Mouse (Mus musculus) skeletal muscle tissue, adult 2 months (tissue): ENCODE data around the gene Calb2.
A peak's percentile ranks its signal among the peaks of the same experiment; 100 is the strongest.

Experiments
- DNase-seq: peaks from one replicate; pipeline ENCODE4 v3.0.0-alpha.2; 2012; ENCODE audit warnings: low read depth, low spot score

Calb2 gene

GRCm38 (mm10) chr8:110168046-110168445, at the start of gene Calb2:
Gene Calb2 (minus strand): TSS chr8:110168210.
- DNase-seq: peak; percentile 2

- DNase-seq: peak; percentile 99
Measured at GRCm38 (mm10) chr8:110217681-110218131, 49.7 kb upstream of the Calb2 start.

- peak; percentile 1 for DNase-seq
Measured at GRCm38 (mm10) chr8:110217198-110217597, 49.2 kb upstream of the Calb2 start.

- DNase-seq: no peak
Measured at GRCm38 (mm10) chr8:110216253-110216652, 48.2 kb upstream of the Calb2 start.

GRCm38 (mm10) chr8:110215365-110215764, 47.4 kb upstream of the Calb2 start, which contains the start of gene Cmtr2:
Gene Cmtr2 (plus strand): TSS chr8:110215665.
- no peak for DNase-seq

- no peak for DNase-seq
Measured at GRCm38 (mm10) chr8:110201806-110202205, 33.8 kb upstream of the Calb2 start.

DNA sequence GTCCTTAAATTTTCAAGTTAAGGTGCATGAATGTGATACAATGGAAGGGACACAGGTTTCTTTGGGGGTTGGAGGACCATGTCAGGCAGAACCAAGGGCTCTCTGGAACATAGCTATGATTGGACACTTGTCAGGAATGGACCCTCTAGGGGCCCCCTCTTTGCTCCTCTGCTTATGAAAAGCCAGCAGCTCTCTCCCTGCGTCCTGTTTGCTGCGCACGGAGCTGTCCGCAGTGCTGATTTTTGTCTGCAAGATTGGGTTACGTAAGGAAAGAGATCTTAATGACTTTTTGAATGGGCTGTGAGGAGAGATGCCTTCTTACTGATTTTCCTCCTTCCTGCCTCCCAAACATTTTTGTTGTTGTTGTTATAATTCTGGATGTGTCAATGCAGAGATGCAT, 28.7 kb upstream of the Calb2 start:
- no peak for DNase-seq

GRCm38 (mm10) chr8:110188961-110189750, 21.1 kb upstream of the Calb2 start:
- DNase-seq: no peak

- no peak for DNase-seq
Measured at GRCm38 (mm10) chr8:110185538-110185937, 17.5 kb upstream of the Calb2 start.

- no peak for DNase-seq
Measured at GRCm38 (mm10) chr8:110183748-110184147, 15.7 kb upstream of the Calb2 start.

GRCm38 (mm10) chr8:110182735-110183367, 14.8 kb upstream of the Calb2 start:
- no peak for DNase-seq

GRCm38 (mm10) chr8:110177359-110178155, 9.5 kb upstream of the Calb2 start:
- peak; percentile 17 for DNase-seq

- DNase-seq: no peak
Measured at GRCm38 (mm10) chr8:110174826-110175225, 6.8 kb upstream of the Calb2 start.

DNA sequence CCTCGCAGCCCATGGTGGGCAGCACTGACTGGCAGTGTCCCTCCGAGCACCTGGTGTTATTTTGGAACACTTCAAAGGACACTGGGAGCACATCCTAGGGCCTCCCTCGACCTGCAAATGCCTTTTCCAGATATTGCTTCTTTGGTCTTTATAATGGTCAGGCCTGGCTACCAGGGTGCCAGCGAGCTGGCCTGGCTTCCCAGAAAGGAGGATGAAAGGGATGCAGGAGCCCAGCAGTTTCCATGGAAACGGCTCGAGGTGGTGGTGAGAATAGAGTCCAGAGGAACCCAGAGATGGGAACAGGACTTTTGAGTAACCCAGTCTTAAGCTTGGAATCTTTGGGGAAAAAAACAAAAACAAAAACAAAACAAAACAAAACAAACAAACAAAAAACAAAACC, 4.2 kb upstream of the Calb2 start:
- DNase-seq: no peak

DNA sequence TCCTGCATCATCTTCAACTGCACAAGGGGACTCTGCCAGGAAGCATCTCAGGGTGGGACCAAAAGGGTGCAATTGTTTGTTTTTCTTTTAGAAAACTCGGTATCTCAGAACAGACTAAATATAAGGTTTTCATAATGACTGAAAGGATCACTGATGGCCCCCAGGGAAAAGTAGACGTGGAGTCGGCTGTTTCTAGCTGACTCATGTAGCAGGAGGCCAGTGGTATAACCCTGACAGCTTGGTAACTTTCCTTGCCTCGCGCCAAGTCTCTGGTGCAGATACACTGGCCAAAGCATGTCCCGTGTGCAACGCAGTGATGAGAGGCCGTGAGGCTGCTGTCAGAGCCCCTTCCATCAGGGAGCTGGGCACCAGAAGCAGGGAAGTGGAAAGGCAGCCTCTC, 1.7 kb downstream of the Calb2 start:
- no peak for DNase-seq

DNA sequence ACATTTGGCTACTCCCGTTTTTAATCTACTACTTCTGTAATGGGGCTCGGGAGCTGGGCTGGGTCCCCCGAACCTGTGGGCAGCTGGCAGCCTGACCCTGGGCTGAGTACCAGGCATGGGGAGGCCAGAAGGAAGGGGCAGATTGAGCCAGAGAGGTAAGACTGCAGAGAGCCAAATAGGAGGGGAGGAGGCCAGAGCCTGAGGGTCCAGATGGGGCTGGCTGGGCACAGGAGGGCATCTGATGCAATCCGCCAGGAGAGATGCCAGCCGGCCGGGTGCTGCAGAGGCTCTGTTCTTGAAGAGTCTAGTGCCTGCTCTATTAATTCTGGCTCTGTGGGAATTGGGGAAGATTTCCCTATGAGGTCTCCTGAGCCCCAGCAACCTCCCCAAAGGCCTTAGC, 6.0 kb downstream of the Calb2 start:
- no peak for DNase-seq

- DNase-seq: no peak
Measured at GRCm38 (mm10) chr8:110152951-110153350, 15.1 kb downstream of the Calb2 start.

DNA sequence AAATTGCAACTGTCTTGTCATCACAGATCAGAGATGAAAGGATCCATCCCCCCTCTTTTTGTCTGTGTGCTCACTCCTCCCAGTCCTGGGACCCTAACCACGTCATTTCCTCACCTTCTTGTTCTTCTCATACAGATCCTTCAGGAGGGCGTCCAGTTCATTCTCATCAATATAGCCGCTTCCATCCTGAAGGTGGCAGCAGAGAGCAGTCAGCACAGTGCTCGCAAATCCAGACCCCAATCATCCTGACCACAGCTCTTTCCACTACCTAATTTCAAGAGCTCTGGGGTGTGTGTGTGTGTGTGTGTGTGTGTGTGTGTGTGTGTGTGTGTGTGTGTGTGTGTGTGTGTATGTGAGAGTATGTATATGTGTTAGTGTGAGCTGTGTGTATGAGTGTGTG, 22.5 kb downstream of the Calb2 start:
- peak; percentile 9 for DNase-seq

- DNase-seq: no peak
Measured at GRCm38 (mm10) chr8:110140770-110141169, 27.2 kb downstream of the Calb2 start.

DNA sequence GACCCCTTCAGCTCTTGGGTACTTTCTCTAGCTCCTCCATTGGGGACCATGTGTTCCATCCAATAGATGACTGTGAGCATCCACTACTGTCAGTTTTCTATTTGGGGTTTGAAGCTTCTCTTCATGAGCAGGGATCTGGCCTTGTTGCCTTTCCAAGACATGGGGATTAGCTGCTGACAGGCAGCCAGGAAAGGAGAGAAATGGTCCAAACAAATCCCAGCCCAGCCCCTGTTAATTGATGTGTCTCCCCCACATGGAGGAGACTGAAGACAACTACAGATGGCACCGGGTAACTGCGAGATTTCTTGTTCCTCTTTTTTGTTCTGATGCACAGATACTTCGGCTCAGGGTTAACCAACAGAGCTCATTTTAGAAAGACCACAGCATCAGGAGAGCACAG, 27.9 kb downstream of the Calb2 start:
- DNase-seq: no peak

DNA sequence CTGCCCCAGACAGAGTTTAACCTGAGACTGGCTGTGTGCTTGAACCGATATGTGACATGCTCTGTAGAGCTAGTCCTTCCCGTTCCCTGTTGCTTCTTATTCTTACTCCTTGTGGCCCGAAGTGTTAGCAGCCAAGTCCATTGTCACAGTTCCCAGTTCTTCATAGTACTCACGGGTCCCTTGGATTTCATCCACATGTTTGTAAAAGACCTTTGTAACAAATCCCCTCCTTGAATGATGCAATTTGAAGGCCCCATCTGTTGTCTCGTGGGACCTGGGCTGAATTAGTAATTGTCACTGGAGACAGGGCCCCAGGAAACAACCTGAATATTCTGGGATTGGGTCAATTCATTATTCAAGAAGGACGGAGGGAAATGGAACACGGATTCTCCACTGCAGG, 32.5 kb downstream of the Calb2 start:
- DNase-seq: peak; percentile 7

GRCm38 (mm10) chr8:110134236-110134635, 33.8 kb downstream of the Calb2 start:
- DNase-seq: no peak
